Mouse (Mus musculus) midbrain, embryonic 10.5 days (tissue): ENCODE measurements around the gene Lrch1. TPM values are rescaled to one million over a fixed set of nuclear protein-coding genes. Genes with fewer than 3 reads are reported as not detected.

Experiments used
- DNase-seq: peaks from one replicate; pipeline ENCODE4 v3.0.0-alpha.2; 2017; ENCODE audit warnings: low spot score
- H3K27ac ChIP-seq: fragments of 300-500 bp; sonication (generic); replicated peaks from 2 replicates; pipeline ENCODE4 v1.5.1; 2016; ENCODE audit warnings: mild to moderate bottlenecking
- H3K27me3 ChIP-seq: fragments of 300-500 bp; sonication (generic); 2 replicates; pipeline ENCODE4 v1.6.1; 2016; ENCODE audit warnings: low read depth, mild to moderate bottlenecking; ENCODE audit not compliant: poor library complexity, severe bottlenecking
- H3K36me3 ChIP-seq: fragments of 300-500 bp; sonication (generic); 2 replicates; pipeline ENCODE4 v1.6.1; 2016; ENCODE audit warnings: mild to moderate bottlenecking, moderate library complexity
- H3K4me1 ChIP-seq: fragments of 300-500 bp; sonication (generic); 2 replicates; pipeline ENCODE4 v1.6.1; 2016
- H3K4me3 ChIP-seq: fragments of 300-500 bp; sonication (generic); 2 replicates; pipeline ENCODE4 v1.5.1; 2016; ENCODE audit warnings: mild to moderate bottlenecking, moderate library complexity
- H3K9me3 ChIP-seq: fragments of 300-500 bp; sonication (generic); replicated peaks from 2 replicates; pipeline ENCODE4 v1.6.1; 2016; ENCODE audit warnings: mild to moderate bottlenecking
- WGBS: fragments of 180-500 bp; shearing (Covaris S2); methylation state at CpG from one replicate; pipeline ENCODE4 v1.1.7; 2016; 5-methylcytosine and 5-hydroxymethylcytosine counted together
- polyA plus RNA-seq: library from polyadenylated mRNA; unstranded; fragments of >200 nt; fragmentation: Nextera tagmentation; extraction: Ambion mirVana; gene quantifications from 2 replicates; pipeline ENCODE4 v1.2.1, GENCODE M21; 2016

The Lrch1 gene
- polyA plus RNA-seq, 1 experiment from 2014 or later, result 6.4 TPM

GRCm38 (mm10) chr14:74731221-74732078 is 216.2 kb downstream of the Lrch1 start:
- Histone ChIP-seq H3K27ac (peak overlapping the region; percentile 93), H3K27me3 (no peaks in the 10 kb centered on the region)
- WGBS, result 33% methylated on average over 9 of the region's 9 CpGs

GRCm38 (mm10) chr14:74723541-74723940 is 224.1 kb downstream of the Lrch1 start:
- no peaks in the 10 kb centered on the region for H3K4me1 ChIP-seq
- no peaks in the 10 kb centered on the region for H3K36me3 ChIP-seq
- DNase-seq, result no peak
- no peak overlapping the region for H3K4me3 ChIP-seq
- WGBS, result 78% methylated on average over 3 of the region's 3 CpGs
- H3K27ac ChIP-seq, result no peak overlapping the region
- no peaks in the 10 kb centered on the region for H3K27me3 ChIP-seq
- H3K9me3 ChIP-seq, result no peaks in the 10 kb centered on the region

More at GRCm38 (mm10) chr14:74731221-74732078, 216.2 kb downstream of the Lrch1 start:
- H3K4me1 ChIP-seq, result peaks cover 18% of the 10 kb centered on the region
- no peak for DNase-seq
- peaks cover 12% of the 10 kb centered on the region for H3K36me3 ChIP-seq
- no peaks in the 10 kb centered on the region for H3K9me3 ChIP-seq
- H3K4me3 ChIP-seq, result peak overlapping the region; percentile 81

- H3K4me1 ChIP-seq, result no peaks in the 10 kb centered on the region
- no peaks in the 10 kb centered on the region for H3K9me3 ChIP-seq
- no peak overlapping the region for H3K4me3 ChIP-seq
- H3K36me3 ChIP-seq, result no peaks in the 10 kb centered on the region
- no peak overlapping the region for H3K27ac ChIP-seq
- no peak for DNase-seq
- WGBS, result 32% methylated on average over 3 of the region's 3 CpGs
- no peaks in the 10 kb centered on the region for H3K27me3 ChIP-seq
These were observed 238.6 kb downstream of the Lrch1 start for GRCm38 (mm10) chr14:74709054-74709453.

Other genes with a start within 250 kb of the Lrch1 start
- 350 and 355 TPM in 2 replicates for gene Esd, start 215.6 kb downstream of the Lrch1 start, polyA plus RNA-seq
- 0.10 and 0.21 TPM in 2 replicates for gene Rubcnl, start 68.2 kb upstream of the Lrch1 start, polyA plus RNA-seq
- gene Lrrc63, start 183.0 kb upstream of the Lrch1 start, polyA plus RNA-seq, result 0.17 and 0.19 TPM in 2 replicates
- gene Lcp1, start 183.2 kb upstream of the Lrch1 start, polyA plus RNA-seq, result 26.4 and 28.7 TPM in 2 replicates